Mouse (Mus musculus): ENCODE measurements around the gene Pip4k2a. TPM values are rescaled to one million over a fixed set of nuclear protein-coding genes. Genes with fewer than 3 reads are reported as not detected.
A peak's percentile ranks its signal among the peaks of the same experiment; 100 is the strongest.

Gene Pip4k2a
- polyA plus RNA-seq, 1 experiment from 2014 or later = 9.0 TPM

DNA sequence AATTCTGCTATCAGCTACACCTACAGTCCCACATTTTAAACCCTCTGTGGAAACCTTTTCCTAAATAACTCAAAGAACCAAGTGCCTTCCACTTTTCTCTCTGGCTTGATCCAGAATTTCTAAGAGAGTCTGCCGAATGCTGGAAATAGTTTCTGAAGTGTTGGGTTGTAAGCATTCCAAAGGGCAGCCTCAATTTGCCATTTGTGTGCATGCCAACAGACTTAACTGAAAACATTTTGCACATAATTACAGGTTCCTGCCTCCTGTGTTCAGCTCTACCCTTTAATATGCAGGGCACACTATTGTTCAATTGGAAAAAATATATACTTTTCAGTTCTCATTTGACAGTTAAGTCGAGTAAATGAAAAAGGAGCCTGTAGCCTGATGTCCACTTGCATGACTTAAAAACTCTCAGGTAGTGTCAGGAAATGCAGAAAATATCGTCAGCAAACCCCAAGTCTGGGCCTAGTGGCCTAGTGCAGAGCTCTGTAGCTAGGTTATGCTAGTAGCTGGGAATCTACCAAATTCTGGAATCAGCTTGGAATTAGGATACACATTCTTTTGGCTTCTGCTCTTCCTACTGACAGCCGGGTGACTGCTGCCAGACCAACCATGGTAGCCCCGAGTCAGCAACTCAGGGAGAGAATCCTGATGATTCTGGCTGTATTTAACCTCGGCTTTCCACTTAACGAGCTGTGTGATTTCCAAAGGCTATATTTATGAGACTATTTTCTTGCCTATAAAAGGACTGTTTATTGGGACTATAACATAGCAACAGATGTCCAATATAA, 50.1 kb downstream of the Pip4k2a start:
- no peaks in the 10 kb centered on the region for H3K9me3 ChIP-seq
- no peak for DNase-seq (ENCODE audit: low spot score)
- no peaks in the 10 kb centered on the region for H3K36me3 ChIP-seq
- no peaks in the 10 kb centered on the region for H3K27me3 ChIP-seq (ENCODE audit: insufficient read depth, poor library complexity, severe bottlenecking)
- H3K4me1 ChIP-seq (replicated peaks) = peaks cover 12% of the 10 kb centered on the region; the same call in 1 of the 2 replicates
- H3K4me3 ChIP-seq = no peak overlapping the region
- H3K27ac ChIP-seq = no peak overlapping the region
- 77% methylated on average over 7 of the region's 7 CpGs for WGBS

DNA sequence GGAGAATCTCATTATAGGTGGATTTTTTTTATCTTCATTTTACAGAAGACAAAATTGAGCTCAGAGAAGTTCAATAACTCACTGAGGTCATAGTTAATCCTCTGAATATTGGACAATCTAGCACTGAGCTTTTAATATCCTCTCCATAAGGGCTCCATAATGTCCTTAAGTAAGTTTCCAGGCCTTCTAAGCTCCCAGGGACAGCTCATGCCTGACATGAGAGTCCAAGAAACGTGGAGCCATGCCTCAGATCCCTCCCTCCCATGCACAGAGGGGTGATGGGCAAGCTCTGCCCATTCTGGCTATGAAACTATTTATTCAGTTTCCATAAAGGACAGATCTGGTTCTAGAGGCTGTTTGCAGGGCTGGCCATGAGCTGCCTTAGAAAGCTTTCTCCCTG, 52.5 kb downstream of the Pip4k2a start:
- Histone ChIP-seq H3K9me3 (no peaks in the 10 kb centered on the region), H3K4me3 (no peak overlapping the region), H3K27ac (no peak overlapping the region), H3K36me3 (no peaks in the 10 kb centered on the region), H3K4me1 (replicated peaks) (peaks cover 8% of the 10 kb centered on the region), H3K27me3 (ENCODE audit: insufficient read depth, poor library complexity, severe bottlenecking) (no peaks in the 10 kb centered on the region)
- WGBS = 67% methylated on average over 1 of the region's 1 CpGs
- DNase-seq (ENCODE audit: low spot score) = no peak

DNA sequence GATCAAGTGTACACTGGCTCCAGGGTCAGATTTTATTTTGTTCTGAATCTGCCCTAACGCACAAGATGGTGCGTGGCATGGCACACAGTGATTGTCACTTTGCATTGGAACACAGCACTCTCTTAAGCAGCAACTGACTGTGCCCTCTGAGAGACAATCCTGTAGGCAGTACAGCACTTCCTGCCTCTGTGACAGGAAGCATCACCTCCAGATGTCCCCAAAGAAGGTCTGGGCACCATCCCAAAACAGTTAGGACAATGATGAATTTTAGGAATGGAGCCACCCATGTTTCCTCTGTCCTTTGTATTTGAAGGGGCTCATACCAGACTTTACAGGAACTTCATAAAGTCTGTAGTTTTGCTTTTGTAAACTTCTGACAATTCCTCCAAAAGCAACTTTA, 54.0 kb downstream of the Pip4k2a start:
- Histone ChIP-seq H3K9me3 (no peaks in the 10 kb centered on the region), H3K4me1 (replicated peaks) (peaks cover 18% of the 10 kb centered on the region), H3K27me3 (ENCODE audit: insufficient read depth, poor library complexity, severe bottlenecking) (no peaks in the 10 kb centered on the region), H3K4me3 (no peak overlapping the region), H3K36me3 (no peaks in the 10 kb centered on the region), H3K27ac (no peak overlapping the region)
- WGBS = 78% methylated on average over 2 of the region's 2 CpGs
- no peak for DNase-seq (ENCODE audit: low spot score)

DNA sequence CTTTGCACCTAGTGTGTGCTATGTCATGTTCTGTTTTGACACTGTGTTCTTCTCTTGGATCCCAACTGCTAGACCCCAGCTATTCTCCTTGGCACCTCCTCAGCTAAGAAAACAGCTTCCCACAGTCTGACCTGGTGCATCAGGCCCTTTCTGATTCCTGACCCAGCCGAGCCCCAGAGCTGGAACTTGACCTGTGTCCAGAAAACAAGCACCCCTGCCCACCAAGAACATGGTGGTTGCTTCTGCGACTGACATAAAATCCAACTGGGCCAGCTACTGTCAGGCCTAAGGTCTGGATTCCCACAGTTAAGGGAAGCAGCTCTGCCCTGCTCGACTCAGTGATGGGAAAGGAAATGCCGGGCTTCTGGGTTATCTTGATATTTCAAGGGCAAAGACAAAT, 54.6 kb downstream of the Pip4k2a start:
- Histone ChIP-seq H3K9me3 (no peaks in the 10 kb centered on the region), H3K4me1 (replicated peaks) (peaks cover 23% of the 10 kb centered on the region), H3K27ac (no peak overlapping the region), H3K36me3 (no peaks in the 10 kb centered on the region), H3K4me3 (no peak overlapping the region), H3K27me3 (ENCODE audit: insufficient read depth, poor library complexity, severe bottlenecking) (no peaks in the 10 kb centered on the region)
- DNase-seq (ENCODE audit: low spot score) = no peak
- WGBS = 75% methylated on average over 4 of the region's 4 CpGs

DNA sequence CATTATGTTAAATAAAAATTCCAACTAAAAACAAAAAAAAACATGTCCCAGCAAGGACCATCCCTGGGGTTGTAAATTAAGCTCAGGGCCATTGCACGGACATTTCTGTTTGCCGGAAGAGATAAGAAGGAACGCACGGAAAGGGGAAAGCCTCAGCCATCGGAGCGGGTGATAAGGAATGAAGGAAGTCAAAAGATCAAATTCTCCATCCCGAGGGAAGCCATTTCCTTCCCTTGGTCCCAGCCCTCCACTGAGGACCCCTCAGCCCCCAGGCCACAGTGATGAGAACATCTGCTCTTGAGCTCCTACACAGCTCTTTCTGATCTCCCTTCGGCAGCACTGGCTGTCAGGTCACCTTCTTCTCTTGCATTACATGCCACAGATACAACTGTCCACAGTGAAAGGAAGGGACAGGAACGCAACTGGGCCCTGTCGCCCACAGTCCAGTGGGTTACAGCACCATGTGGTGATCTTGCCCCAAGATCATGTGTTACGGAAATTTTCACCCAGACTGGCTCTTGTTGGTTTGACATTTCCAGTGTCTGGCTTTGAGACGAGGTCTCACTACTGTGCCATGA, 57.1 kb downstream of the Pip4k2a start:
- Histone ChIP-seq H3K4me3 (no peak overlapping the region), H3K36me3 (no peaks in the 10 kb centered on the region), H3K27ac (0 out of 2 replicates have a peak overlapping the region, but pooled peaks have one; percentile 29), H3K27me3 (ENCODE audit: insufficient read depth, poor library complexity, severe bottlenecking) (no peaks in the 10 kb centered on the region), H3K9me3 (no peaks in the 10 kb centered on the region), H3K4me1 (replicated peaks) (peaks cover 32% of the 10 kb centered on the region)
- 83% methylated on average over 12 of the region's 12 CpGs for WGBS
- no peak for DNase-seq (ENCODE audit: low spot score)

DNA sequence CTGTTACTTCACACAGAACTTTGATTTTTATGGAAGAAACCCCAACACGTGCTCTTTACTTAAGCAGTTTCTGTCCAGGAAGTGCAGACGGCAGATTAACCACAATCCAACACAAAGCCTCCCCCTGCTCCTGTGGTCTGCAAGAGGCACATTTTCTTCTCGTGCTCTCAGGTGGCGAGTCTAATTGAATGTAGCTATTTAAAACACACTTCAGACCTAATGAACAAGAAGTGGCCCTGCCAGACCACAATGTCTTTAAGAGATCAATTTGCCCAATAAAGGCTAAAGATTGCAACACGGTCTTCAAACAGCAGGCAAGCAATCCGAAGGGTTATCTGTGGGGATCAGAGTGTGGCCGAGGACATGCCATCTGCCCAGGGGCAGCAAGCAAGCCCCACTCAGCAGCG, 59.0 kb downstream of the Pip4k2a start:
- Histone ChIP-seq H3K36me3 (no peaks in the 10 kb centered on the region), H3K4me1 (replicated peaks) (peaks cover 38% of the 10 kb centered on the region), H3K27ac (peak overlapping the region; percentile 13; the same call in 1 of the 2 replicates), H3K27me3 (ENCODE audit: insufficient read depth, poor library complexity, severe bottlenecking) (no peaks in the 10 kb centered on the region), H3K9me3 (no peaks in the 10 kb centered on the region), H3K4me3 (no peak overlapping the region)
- no peak for DNase-seq (ENCODE audit: low spot score)
- WGBS = 39% methylated on average over 8 of the region's 8 CpGs

DNA sequence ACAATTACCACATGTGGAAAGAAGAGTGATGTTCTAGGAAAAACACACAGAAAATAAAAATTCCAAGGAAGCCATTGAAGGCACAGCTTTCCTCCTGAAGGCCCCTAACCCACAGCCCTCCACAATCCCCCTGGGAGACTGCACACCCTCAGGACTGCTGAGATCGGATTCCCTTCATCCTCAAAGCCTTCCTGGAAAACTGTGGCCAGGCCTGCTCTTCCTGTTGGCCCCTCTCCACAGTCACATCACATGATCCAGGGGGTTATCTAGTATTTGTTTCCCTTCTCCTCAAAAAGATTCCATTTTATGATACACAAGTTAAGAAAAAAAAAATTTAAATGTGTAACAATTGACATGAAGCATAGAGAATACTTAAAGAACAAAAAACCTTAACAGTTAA, 59.7 kb downstream of the Pip4k2a start:
- no peak for DNase-seq (ENCODE audit: low spot score)
- Histone ChIP-seq H3K36me3 (no peaks in the 10 kb centered on the region), H3K27ac (no peak overlapping the region), H3K9me3 (no peaks in the 10 kb centered on the region), H3K27me3 (ENCODE audit: insufficient read depth, poor library complexity, severe bottlenecking) (no peaks in the 10 kb centered on the region), H3K4me3 (no peak overlapping the region), H3K4me1 (replicated peaks) (peaks cover 42% of the 10 kb centered on the region)
- WGBS = 26% methylated on average over 1 of the region's 1 CpGs

DNA sequence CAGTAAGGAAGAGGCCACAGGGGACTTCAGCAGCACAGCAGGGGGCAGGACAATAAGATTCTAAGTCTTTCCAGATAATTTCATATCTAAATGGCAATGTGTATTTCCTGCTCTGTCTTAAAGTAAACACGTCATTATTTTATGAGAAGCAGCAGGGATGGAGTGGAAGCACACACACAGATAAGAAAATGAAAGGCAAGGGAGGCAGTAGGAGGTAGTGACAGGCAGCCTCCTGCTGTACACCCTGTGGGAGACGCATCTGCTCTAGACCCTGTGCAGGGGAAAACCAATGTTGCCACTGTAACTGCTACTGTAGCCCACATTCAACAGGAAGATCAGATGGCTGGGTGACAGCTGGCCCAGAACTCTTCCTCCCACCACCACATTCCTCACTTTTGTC, 60.3 kb downstream of the Pip4k2a start:
- Histone ChIP-seq H3K27ac (no peak overlapping the region), H3K4me3 (no peak overlapping the region), H3K27me3 (ENCODE audit: insufficient read depth, poor library complexity, severe bottlenecking) (no peaks in the 10 kb centered on the region), H3K9me3 (no peaks in the 10 kb centered on the region), H3K36me3 (no peaks in the 10 kb centered on the region), H3K4me1 (replicated peaks) (peaks cover 45% of the 10 kb centered on the region)
- WGBS = 61% methylated on average over 2 of the region's 2 CpGs
- DNase-seq (ENCODE audit: low spot score) = no peak

DNA sequence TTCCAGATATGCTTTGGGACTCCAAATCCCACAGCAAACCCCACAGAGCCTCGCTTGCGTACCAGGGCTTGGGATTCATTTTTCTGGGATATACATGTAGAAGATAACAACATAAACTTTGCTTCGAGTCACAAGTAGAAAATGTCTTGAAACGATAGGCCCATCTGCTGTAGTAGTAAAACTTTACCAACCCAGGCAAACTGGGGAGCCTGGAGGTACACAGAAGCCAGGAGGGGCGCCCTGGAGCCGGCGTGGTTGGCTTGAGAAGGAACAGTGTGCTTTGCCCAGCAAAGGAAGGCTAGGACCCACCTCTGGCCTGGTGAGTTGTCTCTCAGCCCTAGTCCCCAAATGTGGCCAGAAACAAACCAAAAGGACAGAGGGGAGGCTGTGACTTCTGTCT, 61.5 kb downstream of the Pip4k2a start:
- no peaks in the 10 kb centered on the region for H3K27me3 ChIP-seq (ENCODE audit: insufficient read depth, poor library complexity, severe bottlenecking)
- 94% methylated on average over 7 of the region's 7 CpGs for WGBS
- peaks cover 45% of the 10 kb centered on the region for H3K4me1 ChIP-seq (replicated peaks)
- no peak for DNase-seq (ENCODE audit: low spot score)
- H3K36me3 ChIP-seq = no peaks in the 10 kb centered on the region
- no peak overlapping the region for H3K27ac ChIP-seq
- H3K4me3 ChIP-seq = no peak overlapping the region
- H3K9me3 ChIP-seq = no peaks in the 10 kb centered on the region

DNA sequence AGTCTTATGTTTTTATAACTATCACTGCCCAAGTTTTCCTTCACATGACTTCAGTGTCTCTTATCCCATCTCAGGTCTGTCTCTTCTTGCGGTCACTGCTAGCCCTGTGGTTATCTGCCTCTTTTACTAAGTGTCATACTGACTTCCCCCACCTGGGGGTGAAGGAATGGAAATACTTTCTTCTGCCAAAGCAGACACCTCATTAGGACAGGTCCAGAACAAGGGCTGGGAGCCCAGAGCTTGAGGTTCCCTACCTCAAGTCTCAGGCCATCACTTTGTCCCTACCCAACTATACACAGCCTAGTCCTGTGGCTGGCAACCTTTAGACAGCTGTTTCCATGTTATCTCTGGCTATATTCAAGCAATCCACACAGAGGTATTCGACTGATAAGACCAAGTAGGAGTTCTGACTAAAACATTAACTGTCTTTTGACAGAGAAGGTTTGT, 62.3 kb downstream of the Pip4k2a start:
- H3K36me3 ChIP-seq = no peaks in the 10 kb centered on the region
- H3K9me3 ChIP-seq = no peaks in the 10 kb centered on the region
- 90% methylated on average over 2 of the region's 2 CpGs for WGBS
- no peak overlapping the region for H3K4me3 ChIP-seq
- H3K4me1 ChIP-seq (replicated peaks) = peaks cover 41% of the 10 kb centered on the region
- no peak overlapping the region for H3K27ac ChIP-seq
- no peak for DNase-seq (ENCODE audit: low spot score)
- H3K27me3 ChIP-seq (ENCODE audit: insufficient read depth, poor library complexity, severe bottlenecking) = no peaks in the 10 kb centered on the region

DNA sequence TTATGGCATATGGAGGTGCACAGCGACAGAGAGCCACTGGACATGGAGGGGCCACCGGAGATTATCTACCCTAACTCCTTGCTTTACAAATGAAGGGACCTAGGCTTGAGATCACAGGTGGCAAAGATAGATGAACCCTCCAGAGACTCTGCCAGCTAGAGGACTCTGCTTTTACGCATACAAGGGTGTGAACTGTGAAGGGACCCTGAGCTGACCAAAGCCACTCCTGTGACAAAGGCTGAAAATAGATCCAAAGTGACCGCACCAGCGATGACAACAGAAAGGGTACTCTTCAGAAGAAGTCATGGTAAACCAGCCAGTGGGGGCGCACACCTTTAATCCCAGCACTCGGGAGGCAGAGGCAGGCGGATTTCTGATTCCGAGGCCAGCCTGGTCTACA, 63.8 kb downstream of the Pip4k2a start:
- no peaks in the 10 kb centered on the region for H3K27me3 ChIP-seq (ENCODE audit: insufficient read depth, poor library complexity, severe bottlenecking)
- H3K9me3 ChIP-seq = no peaks in the 10 kb centered on the region
- DNase-seq (ENCODE audit: low spot score) = no peak
- no peaks in the 10 kb centered on the region for H3K36me3 ChIP-seq
- H3K4me1 ChIP-seq (replicated peaks) = peaks cover 35% of the 10 kb centered on the region
- WGBS = 94% methylated on average over 9 of the region's 9 CpGs
- H3K27ac ChIP-seq = no peak overlapping the region
- no peak overlapping the region for H3K4me3 ChIP-seq

DNA sequence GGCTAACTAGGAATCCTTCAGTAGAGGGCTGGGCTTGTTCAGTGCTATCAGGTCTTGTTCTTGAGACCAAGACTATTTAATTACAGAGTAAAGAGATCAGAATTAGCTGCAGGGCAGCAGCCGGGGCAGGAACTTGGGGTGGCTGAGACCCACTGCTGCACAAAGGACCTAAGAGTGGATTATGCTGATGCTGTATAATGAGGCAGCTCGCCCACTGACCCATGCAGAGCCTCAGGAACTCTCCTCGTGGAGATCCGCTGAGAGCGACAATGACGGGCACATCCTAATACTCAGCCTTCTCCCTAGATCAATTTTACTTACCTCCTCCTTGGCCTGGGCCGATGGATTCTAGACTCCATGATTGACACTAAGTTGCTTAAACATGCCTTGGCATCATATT, 64.5 kb downstream of the Pip4k2a start:
- Histone ChIP-seq H3K9me3 (no peaks in the 10 kb centered on the region), H3K4me3 (no peak overlapping the region), H3K27ac (peak overlapping the region; percentile 35; the same call in 1 of the 2 replicates), H3K27me3 (ENCODE audit: insufficient read depth, poor library complexity, severe bottlenecking) (no peaks in the 10 kb centered on the region), H3K36me3 (no peaks in the 10 kb centered on the region), H3K4me1 (replicated peaks) (peaks cover 28% of the 10 kb centered on the region)
- WGBS = 46% methylated on average over 7 of the region's 7 CpGs
- no peak for DNase-seq (ENCODE audit: low spot score)

DNA sequence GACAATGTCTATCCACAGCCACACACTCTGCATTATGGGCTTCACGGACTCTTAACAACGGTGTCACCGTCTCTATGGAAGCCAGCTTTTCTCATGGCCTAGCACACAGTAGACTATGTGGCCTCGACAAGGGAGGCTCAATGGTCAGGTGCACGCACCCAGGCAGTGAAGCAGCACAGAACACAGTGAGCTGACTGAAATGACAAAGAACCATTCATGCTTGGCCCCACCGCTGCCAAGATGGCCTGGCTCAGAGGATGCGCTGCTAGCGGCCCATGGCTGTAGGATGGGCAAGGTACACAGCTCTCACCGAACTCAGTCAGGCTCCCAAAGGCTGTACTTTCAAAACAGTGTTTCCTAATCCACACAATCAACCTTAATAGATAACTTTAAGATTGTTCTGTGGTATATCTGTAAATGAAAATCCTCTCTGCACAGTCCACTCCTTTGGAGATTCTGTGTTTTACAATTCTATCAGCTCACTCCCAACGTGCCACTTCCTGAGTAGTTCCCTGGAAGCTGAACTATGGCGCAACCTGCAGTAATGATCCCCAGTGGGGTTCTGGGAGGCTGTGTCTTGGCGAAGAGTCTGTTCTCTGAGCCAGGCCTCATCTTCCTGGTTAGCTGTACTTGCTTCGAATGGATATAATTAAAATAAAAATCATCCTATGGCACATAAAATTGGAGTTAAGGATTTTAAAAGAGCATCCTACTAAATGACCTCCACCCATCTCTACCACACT, 67.4 kb downstream of the Pip4k2a start:
- Histone ChIP-seq H3K36me3 (no peaks in the 10 kb centered on the region), H3K27ac (no peak overlapping the region), H3K9me3 (no peaks in the 10 kb centered on the region), H3K4me3 (no peak overlapping the region), H3K4me1 (replicated peaks) (peaks cover 26% of the 10 kb centered on the region), H3K27me3 (ENCODE audit: insufficient read depth, poor library complexity, severe bottlenecking) (no peaks in the 10 kb centered on the region)
- no peak for DNase-seq (ENCODE audit: low spot score)
- 89% methylated on average over 13 of the region's 13 CpGs for WGBS

All from hindbrain, embryonic 10.5 days (tissue).